Mouse (Mus musculus) adrenal gland, adult (tissue): ENCODE measurements around the gene Grid1.

Experiments used
- DNase-seq, 2 experiments: peaks; one replicate each; pipeline ENCODE4 v3.0.0; 2022 to 2023; ENCODE audit warnings: low spot score in 1 of 2; ENCODE audit not compliant: inconsistent age in 2 of 2

The Grid1 gene

DNA sequence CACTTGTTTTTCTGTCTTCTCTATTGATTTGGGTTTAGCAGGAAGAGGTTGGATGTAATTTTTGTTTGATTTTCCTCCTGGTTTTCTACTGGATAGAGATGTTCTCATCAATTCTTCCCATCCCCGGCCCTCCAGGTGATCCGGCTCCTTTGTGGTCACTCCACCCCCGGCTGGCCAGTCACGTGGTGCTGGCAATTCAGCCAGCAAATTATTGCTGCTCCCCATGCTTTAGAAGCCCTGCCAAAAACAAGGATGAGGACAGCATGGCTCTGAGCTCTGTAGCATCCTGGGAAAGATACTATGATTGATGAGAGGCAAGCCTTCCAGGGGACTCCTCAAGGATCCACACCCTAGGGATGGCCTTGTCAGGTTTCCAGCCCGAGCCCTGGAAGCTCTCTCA is 169.2 kb downstream of the Grid1 start:
- DNase-seq: no peak

DNA sequence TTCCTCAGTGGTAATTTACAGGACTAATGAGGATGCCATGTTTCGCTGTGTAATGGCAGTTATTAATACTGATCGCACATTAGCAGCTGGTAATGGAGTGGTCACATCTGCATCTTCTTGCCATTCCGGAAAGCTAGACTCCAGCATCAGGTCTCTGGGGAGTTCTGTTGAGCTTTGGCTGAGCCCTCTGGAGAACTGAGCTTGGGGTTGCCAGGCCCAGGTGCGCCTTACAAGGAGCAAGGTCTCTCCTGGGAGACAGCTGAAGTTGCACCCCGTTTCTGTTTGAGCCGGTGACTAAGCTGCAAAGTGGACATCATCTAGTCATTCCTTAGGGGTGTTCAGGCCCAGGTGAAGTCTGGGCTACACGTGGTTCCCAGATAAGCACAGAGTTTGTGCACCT is 186.8 kb downstream of the Grid1 start:
- no peak for DNase-seq

DNA sequence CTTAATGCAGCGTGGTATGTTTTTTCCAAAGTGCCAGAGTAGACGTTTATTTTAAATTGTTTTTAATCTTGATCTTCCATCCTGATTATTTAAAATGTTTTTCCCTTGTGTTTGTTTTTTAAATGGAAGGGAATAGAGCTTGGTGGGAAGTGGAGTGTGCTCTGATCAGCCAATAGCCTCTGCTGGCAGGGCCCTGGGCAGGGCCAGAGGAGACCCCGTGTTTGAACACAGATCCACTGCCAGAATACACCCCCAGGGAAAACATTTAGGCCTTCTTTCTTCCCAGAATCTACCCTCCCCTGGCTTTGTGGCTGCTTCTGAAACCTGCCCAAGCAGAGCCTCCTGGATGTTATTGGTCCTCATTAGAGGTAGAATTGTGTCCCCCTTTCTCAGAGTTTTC is 188.8 kb downstream of the Grid1 start:
- no peak for DNase-seq

DNA sequence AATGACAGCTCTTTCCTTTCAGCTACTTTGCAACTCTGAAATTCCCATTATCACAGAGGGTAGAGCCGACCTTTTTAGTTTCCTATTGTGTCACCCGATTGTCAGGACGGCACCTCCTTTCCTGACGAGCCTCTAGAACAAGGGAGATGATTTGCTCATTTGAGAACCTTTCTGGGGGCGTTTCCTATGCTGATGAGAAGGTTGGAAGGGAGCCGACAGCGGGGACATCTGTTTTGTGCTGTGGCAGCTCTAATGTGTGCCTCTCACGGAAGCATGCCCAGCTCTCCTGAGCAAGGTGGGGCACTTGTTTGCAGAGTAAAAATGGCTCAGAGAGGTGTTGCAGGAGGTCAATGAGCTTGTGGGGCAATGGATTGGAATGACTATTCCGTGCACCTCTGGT is 189.2 kb downstream of the Grid1 start:
- DNase-seq: no peak

DNA sequence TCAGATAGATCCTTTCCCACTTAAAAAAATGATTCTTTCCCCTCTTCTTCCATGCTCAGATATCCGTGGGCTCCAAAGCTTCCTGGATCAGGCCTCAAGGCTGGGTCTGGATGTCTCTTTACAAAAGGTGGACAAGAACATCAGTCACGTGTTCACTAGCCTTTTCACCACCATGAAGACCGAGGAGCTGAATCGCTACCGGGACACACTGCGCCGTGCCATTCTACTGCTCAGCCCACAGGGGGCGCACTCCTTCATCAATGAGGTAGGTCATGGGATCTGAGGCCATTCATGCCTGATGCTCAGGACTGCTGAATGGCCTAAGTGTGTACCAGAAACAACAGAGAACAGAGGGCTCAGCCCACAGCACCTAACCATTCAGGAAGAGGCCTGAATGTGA is 206.8 kb downstream of the Grid1 start:
- no peak for DNase-seq

DNA sequence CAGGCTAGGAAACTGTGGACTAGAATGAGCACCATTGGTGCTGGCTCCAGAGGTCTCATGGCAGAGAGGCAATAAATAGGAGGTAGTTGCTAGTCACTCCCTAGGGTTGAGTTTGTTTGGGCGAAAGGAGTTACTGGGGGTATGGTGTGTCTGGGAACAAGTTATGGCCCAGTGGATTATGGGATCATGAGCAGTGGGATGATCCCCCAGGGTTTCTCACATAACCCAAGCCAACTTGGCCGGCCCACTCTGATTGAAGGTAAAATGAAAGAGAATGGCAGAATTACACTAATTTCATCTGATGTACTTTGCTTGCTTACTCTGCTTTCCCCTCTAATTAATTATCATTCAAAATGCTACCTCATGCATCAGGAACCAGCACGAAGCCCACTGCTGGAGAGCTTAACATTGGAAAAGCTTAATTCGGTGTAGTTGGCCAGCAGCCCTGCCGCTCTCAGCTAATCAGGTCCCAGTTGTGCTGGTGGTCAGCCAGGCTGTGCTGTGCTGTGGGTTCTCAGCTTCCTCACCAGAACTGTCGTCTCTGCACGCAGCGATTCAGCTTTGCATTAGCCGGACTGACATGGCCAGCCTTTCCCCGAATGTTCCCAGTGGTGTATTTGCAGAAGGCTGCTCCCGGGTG is 207.7 kb downstream of the Grid1 start:
- no peak for DNase-seq

DNA sequence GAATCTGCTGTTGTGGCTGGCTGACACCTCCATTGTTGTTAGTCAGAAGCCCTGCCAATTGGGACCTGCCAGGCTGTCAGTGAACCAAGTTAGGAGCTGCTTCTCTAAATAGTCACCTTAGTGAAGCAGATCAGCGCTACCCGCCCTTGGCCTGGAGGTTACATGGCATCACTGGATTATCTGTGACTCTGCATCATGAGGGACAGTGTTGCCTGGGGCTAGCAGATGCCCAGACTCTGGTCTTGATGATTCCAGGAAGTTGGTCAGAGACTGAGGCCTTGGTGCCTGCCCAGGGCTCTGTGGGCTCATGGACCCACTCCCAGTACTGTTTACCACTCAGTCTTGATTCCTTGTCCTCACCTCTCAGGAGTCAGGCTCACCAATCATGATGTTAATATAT is 209.7 kb downstream of the Grid1 start:
- no peak for DNase-seq

DNA sequence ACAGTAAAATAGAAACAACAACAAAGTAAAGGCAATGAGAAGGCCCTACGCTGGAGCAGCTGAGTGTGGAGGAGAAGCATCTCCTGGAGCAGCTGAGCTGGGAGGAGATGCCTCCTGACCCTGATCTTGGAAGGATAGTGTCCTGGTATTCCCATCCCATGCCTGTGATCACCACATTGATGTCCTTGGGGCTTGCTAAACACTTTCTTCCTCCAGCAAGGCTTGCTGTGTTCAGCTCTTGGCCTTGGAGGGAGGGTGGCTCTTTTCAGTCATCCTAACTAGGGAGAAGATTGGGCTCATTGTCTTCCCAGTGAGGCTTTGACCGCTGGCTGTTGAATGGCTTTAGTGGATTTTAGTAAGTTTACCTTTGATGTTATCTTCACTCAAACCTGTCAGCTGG is 210.4 kb downstream of the Grid1 start:
- no peak for DNase-seq

DNA sequence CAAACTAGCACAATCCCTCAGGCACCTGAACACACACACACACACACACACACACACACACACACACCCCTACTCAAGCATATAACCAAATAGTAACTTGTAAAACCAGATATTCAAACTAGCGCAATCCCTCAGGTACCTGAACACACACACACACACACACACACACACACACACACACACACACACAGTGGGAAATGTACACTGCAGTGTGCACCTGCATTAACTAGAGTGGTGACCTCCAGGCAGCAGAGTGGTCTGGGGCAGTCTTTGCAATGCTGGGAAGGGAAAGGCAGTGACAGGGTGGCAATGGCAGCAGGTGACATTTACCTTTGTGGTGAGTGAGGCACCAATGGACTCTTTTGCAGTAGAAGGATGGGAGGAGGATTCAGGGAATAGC is 212.4 kb downstream of the Grid1 start:
- DNase-seq: no peak

DNA sequence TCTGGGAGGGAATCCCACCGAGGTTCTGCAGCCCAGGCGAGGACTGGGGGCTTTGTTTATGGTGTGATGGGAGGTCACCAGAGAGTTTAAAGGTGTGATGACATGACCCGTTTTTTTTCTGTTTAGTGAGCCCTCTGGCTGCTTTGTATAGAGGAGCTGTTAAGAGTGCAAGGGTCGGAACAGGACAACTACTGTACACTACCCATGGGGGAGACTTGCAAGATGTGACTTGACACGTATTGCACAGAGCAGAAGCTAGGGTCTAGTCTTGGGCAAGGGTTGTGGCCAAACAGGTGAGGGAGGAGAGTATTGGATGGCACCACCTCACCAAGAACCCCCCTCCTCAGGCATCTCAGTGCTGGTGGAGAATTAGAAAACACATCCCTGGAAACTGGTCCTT is 224.4 kb downstream of the Grid1 start:
- no peak for DNase-seq

DNA sequence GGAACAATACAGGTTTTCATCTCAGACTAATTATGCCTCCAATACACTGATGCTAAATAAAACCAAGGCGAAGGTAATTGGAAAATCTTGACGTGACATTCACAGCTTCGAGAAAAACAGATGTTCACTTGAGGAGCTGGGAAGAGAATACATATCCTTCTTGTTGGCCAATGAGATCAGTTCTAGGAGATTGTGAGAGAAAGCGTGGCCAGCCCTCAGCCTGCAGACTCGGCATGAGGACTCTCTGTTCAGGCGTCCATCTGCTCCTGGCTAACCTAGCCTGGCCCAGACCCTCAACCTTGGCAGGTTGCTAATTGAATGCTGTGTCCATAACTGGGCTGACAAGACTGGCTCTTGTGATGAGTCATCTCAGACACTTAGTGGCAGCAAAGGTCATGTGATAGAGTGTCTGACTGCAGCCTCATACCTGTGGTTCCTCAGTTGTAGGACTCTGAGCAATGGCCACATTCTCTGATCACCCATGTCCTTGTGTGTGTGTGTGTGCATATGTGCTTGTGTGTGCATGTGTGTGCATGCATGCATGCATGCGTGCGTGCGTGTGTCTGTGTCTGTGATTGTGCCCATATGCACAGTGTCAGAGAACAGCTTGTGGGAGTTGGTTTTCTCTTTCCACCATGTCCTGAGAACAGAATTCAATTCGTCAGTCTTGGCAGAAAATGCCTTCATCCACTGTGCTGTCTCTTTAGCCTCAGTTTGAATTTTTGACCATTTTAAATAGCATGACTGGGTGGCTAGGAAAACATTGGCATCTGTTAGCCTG is 225.2 kb downstream of the Grid1 start:
- DNase-seq: no peak

DNA sequence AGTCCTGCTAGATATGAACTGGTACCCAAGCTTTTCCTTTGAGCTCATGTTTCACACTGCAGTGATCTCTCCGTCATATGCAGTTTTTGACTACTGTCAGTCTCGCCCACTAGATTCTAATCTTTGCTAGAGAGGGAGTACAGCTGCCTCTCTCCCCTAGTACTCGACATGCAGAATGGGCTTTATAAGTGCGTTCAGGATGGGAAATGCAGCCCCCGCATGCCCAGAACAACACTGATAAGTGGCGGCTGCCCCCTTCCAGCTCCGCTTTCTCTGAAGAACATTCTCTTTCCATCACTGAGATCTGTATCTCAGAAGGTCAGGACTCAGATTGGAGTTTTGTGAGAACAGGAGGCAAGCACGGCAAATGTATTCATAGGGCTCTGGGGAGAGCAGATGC is 229.3 kb downstream of the Grid1 start:
- DNase-seq: no peak

DNA sequence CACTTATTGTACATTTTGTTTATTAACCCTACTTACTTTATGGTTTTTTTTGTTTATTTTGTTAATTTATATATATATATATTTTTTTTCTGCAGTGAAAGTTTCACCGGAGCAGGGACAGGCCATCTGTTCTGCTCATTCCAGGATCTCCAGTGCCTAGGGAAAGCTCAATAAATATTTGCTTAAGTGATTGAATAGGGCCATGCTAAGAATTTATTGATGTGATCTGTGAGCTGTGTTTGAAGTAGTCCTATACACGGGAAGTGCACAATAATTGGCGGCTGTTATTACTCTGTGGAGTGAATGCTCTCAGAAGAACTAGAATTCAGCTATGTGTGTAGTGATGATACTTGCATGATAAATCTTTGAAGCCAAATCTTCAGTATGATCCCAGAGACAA is 234.2 kb downstream of the Grid1 start:
- DNase-seq: no peak

DNA sequence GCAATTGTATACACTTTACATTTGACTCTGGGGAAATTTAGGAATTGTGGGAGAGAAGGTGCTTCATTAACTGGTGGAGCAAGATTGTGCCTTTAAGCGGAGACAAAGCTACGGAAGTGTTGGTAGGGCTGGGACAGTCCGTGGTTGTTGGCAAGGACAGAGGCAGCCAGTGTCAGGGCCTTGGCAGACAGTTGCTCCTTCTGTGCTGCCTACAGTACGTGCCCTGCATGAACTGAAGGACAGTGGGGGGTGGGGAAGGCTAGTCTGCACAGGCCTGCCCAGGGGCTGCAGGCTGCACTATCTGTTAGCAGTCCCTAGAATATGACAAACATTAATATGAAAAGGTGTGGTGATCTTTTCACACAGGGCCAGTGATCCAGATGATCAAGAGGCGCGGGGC is 254.7 kb downstream of the Grid1 start:
- DNase-seq: peak; percentile 61 to 74

DNA sequence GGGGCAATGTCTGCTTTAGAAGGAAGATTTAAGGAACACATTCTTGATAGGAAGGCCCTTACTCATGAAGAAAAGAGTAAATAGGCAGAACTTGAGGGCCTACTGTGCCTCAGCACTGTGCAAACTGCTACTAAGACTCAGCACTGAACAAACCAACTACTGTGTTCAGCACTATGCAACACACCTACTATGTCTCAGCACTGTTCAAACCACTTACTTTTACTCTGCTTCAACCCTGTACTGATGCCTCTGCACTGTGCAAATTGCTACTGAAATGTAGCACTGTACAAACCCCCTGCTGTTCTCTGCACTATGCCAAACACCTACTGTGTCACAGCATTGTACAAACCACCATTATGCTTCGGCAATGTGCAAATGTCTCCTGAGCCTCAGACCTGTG is 260.0 kb downstream of the Grid1 start:
- no peak for DNase-seq

DNA sequence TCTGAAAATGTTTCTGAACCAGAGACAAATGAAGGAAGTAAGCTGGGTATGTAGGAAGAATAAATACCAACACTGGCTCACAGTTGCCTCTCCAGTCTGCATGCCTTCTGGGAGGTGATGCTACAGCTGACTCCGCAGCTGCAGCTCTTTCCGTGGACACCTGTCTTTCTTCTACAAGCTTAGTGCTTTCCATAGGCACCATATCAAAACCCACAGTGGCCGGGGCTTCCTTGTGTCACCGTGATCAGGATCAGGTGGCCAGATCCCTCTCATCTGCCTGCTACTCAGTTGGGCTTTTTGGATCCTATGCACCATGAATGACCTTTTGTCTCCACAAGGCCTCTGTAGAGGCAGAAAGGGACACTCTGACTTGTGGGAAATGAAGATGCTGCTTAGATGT is 272.7 kb downstream of the Grid1 start:
- DNase-seq: no peak

DNA sequence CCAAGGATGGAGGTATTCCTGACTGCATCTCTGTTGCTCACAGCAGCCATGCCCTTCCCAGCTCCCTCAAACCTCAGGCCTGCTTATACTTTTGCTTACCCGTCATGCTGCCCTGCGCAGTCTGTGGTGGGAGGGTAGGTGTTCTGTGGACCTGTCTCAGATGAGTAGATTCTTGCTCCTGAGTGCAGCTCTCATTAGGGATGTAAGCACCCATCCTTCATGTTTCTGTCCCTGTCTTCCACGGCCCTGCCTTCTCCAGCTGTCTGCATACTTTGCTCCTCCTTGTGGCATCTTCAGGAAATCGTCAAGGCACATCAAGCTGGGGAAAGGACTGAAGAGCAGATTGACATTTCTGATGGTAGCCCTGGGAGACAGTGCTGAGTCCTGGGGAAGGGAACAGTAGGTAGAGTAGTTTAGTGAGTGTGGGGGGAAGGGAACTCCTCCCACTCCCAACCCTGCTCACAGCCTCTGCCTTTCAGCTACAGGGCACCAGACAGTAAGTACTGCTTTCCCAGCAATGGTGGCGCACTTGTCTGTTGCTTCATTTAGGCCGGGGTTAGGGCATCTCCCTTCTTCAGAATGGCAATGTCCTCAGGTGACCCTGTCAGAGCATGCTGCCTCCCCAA is 273.8 kb downstream of the Grid1 start:
- no peak for DNase-seq

DNA sequence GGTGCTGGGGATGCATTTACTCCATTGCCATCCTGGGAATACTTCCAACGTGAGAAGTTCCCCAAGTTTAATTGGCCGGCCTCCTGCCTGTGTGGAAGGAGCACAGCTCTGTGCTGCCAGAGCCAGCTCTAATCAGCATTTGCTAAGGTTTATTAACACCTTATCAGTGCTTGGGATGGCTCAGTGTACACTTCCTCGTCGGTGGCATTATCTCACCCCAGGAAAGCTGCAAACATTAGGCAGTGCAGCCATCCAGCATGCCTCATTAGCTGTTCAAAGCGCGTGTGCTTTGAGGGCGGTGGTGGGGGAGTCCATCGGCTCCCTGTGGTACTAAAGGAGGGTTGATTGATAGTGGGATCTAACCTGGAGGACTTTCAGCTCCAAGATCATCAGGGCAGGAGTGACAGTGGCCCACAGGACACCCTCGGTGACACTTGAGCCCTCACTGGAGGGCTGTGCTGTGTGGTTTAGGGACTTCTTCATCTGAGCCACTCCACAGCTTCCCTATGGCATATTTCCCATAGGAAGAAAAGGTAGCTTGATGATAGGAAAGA is 275.7 kb downstream of the Grid1 start:
- no peak for DNase-seq

DNA sequence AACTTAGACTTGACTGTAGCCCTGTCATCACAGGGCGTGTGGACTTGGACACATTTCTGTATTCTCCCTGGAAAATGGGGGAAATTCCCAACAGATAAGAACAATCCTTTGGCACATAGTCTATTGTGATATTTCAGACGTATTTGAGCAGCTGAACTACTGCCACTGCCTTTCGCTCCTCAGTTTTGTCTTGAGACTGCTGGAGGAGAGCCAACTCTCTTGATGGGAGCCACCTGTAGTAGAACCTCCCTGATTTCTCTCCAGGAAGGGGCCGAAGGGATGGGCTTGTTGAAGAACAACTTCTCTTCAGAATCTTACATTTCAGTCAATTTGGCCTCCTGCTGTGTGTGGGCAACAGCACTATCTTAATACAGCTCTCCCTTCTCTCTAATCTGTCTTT is 276.2 kb downstream of the Grid1 start:
- DNase-seq: no peak

DNA sequence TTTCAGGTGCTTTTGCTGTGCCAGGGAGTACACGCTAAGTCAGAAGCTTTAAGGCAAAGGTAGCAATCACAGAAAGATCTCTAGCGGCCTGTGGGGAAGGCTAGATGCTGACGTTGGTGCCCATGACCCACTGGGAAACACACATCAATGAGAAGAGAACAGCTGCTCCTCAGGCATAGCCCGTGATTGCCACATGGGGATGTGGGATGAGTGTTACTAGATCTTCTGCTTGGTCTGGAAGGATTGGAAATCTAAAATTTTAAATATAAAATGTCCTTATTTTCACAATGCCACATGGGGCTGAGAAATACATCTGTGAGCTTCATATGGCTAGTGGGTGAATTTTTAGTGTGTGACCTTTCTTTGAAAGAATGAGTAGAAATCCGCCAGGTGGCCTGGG is 277.3 kb downstream of the Grid1 start:
- no peak for DNase-seq

DNA sequence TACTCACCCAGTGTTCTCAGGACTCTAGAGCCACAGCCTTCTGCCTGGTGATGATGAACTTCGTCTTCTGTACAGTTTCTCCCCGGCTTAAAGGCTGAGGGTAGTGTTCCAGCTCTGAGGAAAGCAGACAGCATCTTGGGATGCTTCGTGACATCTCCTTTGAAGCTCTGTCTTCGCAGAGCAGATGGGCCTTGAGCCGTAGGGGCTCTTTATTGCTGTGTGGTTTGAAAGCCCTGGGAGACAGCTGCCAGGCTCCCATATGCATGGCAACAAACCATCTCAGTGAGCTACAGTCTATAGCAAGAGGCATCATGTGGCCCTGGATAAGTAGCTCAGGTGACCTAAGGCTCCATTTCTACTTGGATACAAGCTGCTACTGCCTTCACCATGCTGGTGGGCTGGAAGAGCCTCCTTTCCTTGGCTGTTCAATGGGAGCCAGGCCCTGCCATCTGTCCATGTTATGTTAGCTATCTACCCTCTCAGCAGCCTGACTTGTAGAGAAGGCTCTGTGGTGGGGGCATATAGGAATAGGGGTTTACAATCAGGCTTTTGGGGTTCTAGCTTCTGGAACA is 283.8 kb downstream of the Grid1 start:
- DNase-seq: no peak

DNA sequence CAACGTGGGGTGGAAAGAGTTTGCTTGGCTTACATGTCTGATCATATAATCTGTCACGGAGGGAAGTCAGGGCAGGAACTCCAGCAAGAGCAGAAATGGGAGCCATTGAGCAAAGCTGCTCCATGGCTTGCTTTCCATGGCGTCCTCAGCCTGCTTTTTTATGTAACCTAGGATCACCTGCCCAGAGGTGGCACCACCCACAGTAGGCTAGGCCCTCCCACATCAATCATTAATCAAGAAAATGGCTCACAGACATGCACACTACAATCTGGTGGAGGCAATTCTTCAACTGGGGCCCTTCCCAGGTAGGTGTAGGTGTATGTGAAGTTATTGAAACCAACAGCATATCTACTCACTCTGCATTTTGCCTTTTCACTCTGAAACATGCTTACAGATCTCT is 287.7 kb downstream of the Grid1 start:
- DNase-seq: no peak
